Mouse (Mus musculus) gonadal fat pad, adult 2 months (tissue): ENCODE data around the gene Lrrc8d. TPM values are rescaled to one million over a fixed set of nuclear protein-coding genes. Genes with fewer than 3 reads are reported as not detected.

Experiments used
- DNase-seq: peaks from one replicate; pipeline ENCODE4 v3.0.0-alpha.2; 2012; ENCODE audit warnings: low read depth
- polyA plus RNA-seq: library from polyadenylated mRNA; depleted of rRNA; stranded (reverse); fragments of >200 nt; gene quantifications from 2 replicates; pipeline ENCODE4 v1.2.3, GENCODE M21; 2012

Gene Lrrc8d
- polyA plus RNA-seq, 1 experiment = 9.1 TPM

- DNase-seq = no peak
These were observed 15.9 kb downstream of the Lrrc8d start for GRCm38 (mm10) chr5:105715531-105716124.

- DNase-seq = no peak
These were observed 17.5 kb downstream of the Lrrc8d start for GRCm38 (mm10) chr5:105717294-105717693.

- no peak for DNase-seq
These were observed 18.4 kb downstream of the Lrrc8d start for GRCm38 (mm10) chr5:105718138-105718670.

- no peak for DNase-seq
These were observed 21.5 kb downstream of the Lrrc8d start for GRCm38 (mm10) chr5:105721267-105721666.

- no peak for DNase-seq
These were observed 23.0 kb downstream of the Lrrc8d start for GRCm38 (mm10) chr5:105722807-105723206.

GRCm38 (mm10) chr5:105730193-105730831, 30.5 kb downstream of the Lrrc8d start:
- DNase-seq = no peak

- DNase-seq = no peak
These were observed 31.4 kb downstream of the Lrrc8d start for GRCm38 (mm10) chr5:105731173-105731626.

- no peak for DNase-seq
These were observed 32.1 kb downstream of the Lrrc8d start for GRCm38 (mm10) chr5:105731627-105732432.

- no peak for DNase-seq
These were observed 32.7 kb downstream of the Lrrc8d start for GRCm38 (mm10) chr5:105732433-105732891.

- no peak for DNase-seq
These were observed 33.5 kb downstream of the Lrrc8d start for GRCm38 (mm10) chr5:105733226-105733625.

GRCm38 (mm10) chr5:105736365-105736764, 36.6 kb downstream of the Lrrc8d start:
- no peak for DNase-seq

- no peak for DNase-seq
These were observed 37.4 kb downstream of the Lrrc8d start for GRCm38 (mm10) chr5:105737145-105737544.

GRCm38 (mm10) chr5:105740437-105740836, 40.7 kb downstream of the Lrrc8d start:
- no peak for DNase-seq

- DNase-seq = no peak
These were observed 42.9 kb downstream of the Lrrc8d start for GRCm38 (mm10) chr5:105742641-105743040.

GRCm38 (mm10) chr5:105745324-105745723, 45.6 kb downstream of the Lrrc8d start:
- DNase-seq = no peak

GRCm38 (mm10) chr5:105745927-105746454, 46.2 kb downstream of the Lrrc8d start:
- DNase-seq = no peak

- no peak for DNase-seq
These were observed 55.0 kb downstream of the Lrrc8d start for GRCm38 (mm10) chr5:105754803-105755202.

- DNase-seq = no peak
These were observed 55.7 kb downstream of the Lrrc8d start for GRCm38 (mm10) chr5:105755491-105755890.

GRCm38 (mm10) chr5:105757978-105758377, 58.2 kb downstream of the Lrrc8d start:
- DNase-seq = no peak

- no peak for DNase-seq
These were observed 59.1 kb downstream of the Lrrc8d start for GRCm38 (mm10) chr5:105758866-105759265.

- DNase-seq = no peak
These were observed 62.2 kb downstream of the Lrrc8d start for GRCm38 (mm10) chr5:105761848-105762482.

GRCm38 (mm10) chr5:105764369-105764768, 64.6 kb downstream of the Lrrc8d start:
- no peak for DNase-seq
